Mouse (Mus musculus): Measurements from ENCODE around the gene Tesk2. TPM values are rescaled to one million over a fixed set of nuclear protein-coding genes. Genes with fewer than 3 reads are reported as not detected.

Gene Tesk2
- polyA plus RNA-seq, 1 experiment from 2014 or later, result 7.5 TPM

GRCm38 (mm10) chr4:116811012-116811411 is 90.3 kb downstream of the Tesk2 start:
- H3K27ac ChIP-seq (ENCODE audit: low read length), result no peak overlapping the region
- no peaks in the 10 kb centered on the region for H3K27me3 ChIP-seq (ENCODE audit: control insufficient read depth, insufficient read depth, low read length)
- no peaks in the 10 kb centered on the region for H3K36me3 ChIP-seq (ENCODE audit: control insufficient read depth, insufficient read depth, low read length)
- no peak overlapping the region for H3K4me2 ChIP-seq (replicated peaks; ENCODE audit: low read depth, low read length)
- WGBS, result 68% methylated on average over 3 of the region's 3 CpGs
- no peaks in the 10 kb centered on the region for H3K9me3 ChIP-seq (ENCODE audit: control insufficient read depth, low read depth, low read length)
- ATAC-seq (ENCODE audit: insufficient number of reproducible peaks, insufficient read depth, low FRiP score, low read depth), result no peak
- H3K9ac ChIP-seq (replicated peaks; ENCODE audit: low read depth, low read length), result no peak overlapping the region
- peaks cover 8% of the 10 kb centered on the region for H3K4me1 ChIP-seq (ENCODE audit: control insufficient read depth, insufficient read depth, low read length)
- no peak overlapping the region for H3K4me3 ChIP-seq (ENCODE audit: low read depth, low read length)

- Histone ChIP-seq H3K27ac (ENCODE audit: low read length) (no peak overlapping the region), H3K36me3 (ENCODE audit: control insufficient read depth, insufficient read depth, low read length) (peaks cover 3% of the 10 kb centered on the region; the same call in 1 of the 2 replicates), H3K4me1 (ENCODE audit: control insufficient read depth, insufficient read depth, low read length) (no peaks in the 10 kb centered on the region), H3K9me3 (ENCODE audit: control insufficient read depth, low read depth, low read length) (no peaks in the 10 kb centered on the region), H3K4me3 (ENCODE audit: low read depth, low read length) (no peak overlapping the region), H3K9ac (replicated peaks; ENCODE audit: low read depth, low read length) (no peak overlapping the region), H3K4me2 (replicated peaks; ENCODE audit: low read depth, low read length) (no peak overlapping the region), H3K27me3 (ENCODE audit: control insufficient read depth, insufficient read depth, low read length) (no peaks in the 10 kb centered on the region; the same call in 1 of the 2 replicates)
- ATAC-seq (ENCODE audit: insufficient number of reproducible peaks, insufficient read depth, low FRiP score, low read depth), result no peak
- 85% methylated on average over 5 of the region's 5 CpGs for WGBS
Measured at GRCm38 (mm10) chr4:116815276-116815675, 94.5 kb downstream of the Tesk2 start.

- WGBS, result 88% methylated on average over 6 of the region's 6 CpGs
- Histone ChIP-seq H3K4me1 (ENCODE audit: control insufficient read depth, insufficient read depth, low read length) (no peaks in the 10 kb centered on the region), H3K9me3 (ENCODE audit: control insufficient read depth, low read depth, low read length) (no peaks in the 10 kb centered on the region), H3K4me2 (replicated peaks; ENCODE audit: low read depth, low read length) (no peak overlapping the region), H3K9ac (replicated peaks; ENCODE audit: low read depth, low read length) (no peak overlapping the region), H3K27ac (ENCODE audit: low read length) (no peak overlapping the region), H3K36me3 (ENCODE audit: control insufficient read depth, insufficient read depth, low read length) (peaks cover 3% of the 10 kb centered on the region; the same call in 1 of the 2 replicates), H3K27me3 (ENCODE audit: control insufficient read depth, insufficient read depth, low read length) (no peaks in the 10 kb centered on the region; the same call in 1 of the 2 replicates), H3K4me3 (ENCODE audit: low read depth, low read length) (no peak overlapping the region)
- no peak for ATAC-seq (ENCODE audit: insufficient number of reproducible peaks, insufficient read depth, low FRiP score, low read depth)
Measured at GRCm38 (mm10) chr4:116817486-116817885, 96.7 kb downstream of the Tesk2 start.

- peaks cover 3% of the 10 kb centered on the region; the same call in 1 of the 2 replicates for H3K36me3 ChIP-seq (ENCODE audit: control insufficient read depth, insufficient read depth, low read length)
- peak overlapping the region; percentile 78 for H3K4me2 ChIP-seq (replicated peaks; ENCODE audit: low read depth, low read length)
- no peaks in the 10 kb centered on the region for H3K9me3 ChIP-seq (ENCODE audit: control insufficient read depth, low read depth, low read length)
- H3K27me3 ChIP-seq (ENCODE audit: control insufficient read depth, insufficient read depth, low read length), result no peaks in the 10 kb centered on the region; the same call in 1 of the 2 replicates
- H3K27ac ChIP-seq (ENCODE audit: low read length), result no peak overlapping the region
- 30% methylated on average over 32 of the region's 32 CpGs for WGBS
- H3K4me1 ChIP-seq (ENCODE audit: control insufficient read depth, insufficient read depth, low read length), result peaks cover 2% of the 10 kb centered on the region; the same call in 1 of the 2 replicates
- ATAC-seq (ENCODE audit: insufficient number of reproducible peaks, insufficient read depth, low FRiP score, low read depth), result no peak
- no peak overlapping the region for H3K9ac ChIP-seq (replicated peaks; ENCODE audit: low read depth, low read length)
- peak overlapping the region; percentile 44 for H3K4me3 ChIP-seq (ENCODE audit: low read depth, low read length)
Measured at GRCm38 (mm10) chr4:116819968-116820901, 99.5 kb downstream of the Tesk2 start.

GRCm38 (mm10) chr4:116820902-116821693 is 100.3 kb downstream of the Tesk2 start:
- Histone ChIP-seq H3K4me2 (replicated peaks; ENCODE audit: low read depth, low read length) (peak overlapping the region; percentile 78), H3K4me3 (ENCODE audit: low read depth, low read length) (peak overlapping the region; percentile 44), H3K9me3 (ENCODE audit: control insufficient read depth, low read depth, low read length) (no peaks in the 10 kb centered on the region), H3K36me3 (ENCODE audit: control insufficient read depth, insufficient read depth, low read length) (peaks cover 3% of the 10 kb centered on the region; the same call in 1 of the 2 replicates), H3K4me1 (ENCODE audit: control insufficient read depth, insufficient read depth, low read length) (peaks cover 4% of the 10 kb centered on the region; the same call in 1 of the 2 replicates), H3K27ac (ENCODE audit: low read length) (no peak overlapping the region), H3K27me3 (ENCODE audit: control insufficient read depth, insufficient read depth, low read length) (no peaks in the 10 kb centered on the region; the same call in 1 of the 2 replicates), H3K9ac (replicated peaks; ENCODE audit: low read depth, low read length) (no peak overlapping the region; the same call in 1 of the 2 replicates)
- under 1% methylated on average over 51 of the region's 51 CpGs for WGBS
- ATAC-seq (ENCODE audit: insufficient number of reproducible peaks, insufficient read depth, low FRiP score, low read depth), result peak; percentile 73

- H3K4me3 ChIP-seq (ENCODE audit: low read depth, low read length), result peak within 1 kb of the TSS; percentile 44
- 12% methylated on average over 9 of the region's 9 CpGs for WGBS
- no peak for ATAC-seq (ENCODE audit: insufficient number of reproducible peaks, insufficient read depth, low FRiP score, low read depth)
- H3K4me2 ChIP-seq (replicated peaks; ENCODE audit: low read depth, low read length), result peak within 1 kb of the TSS; percentile 78
- H3K36me3 ChIP-seq (ENCODE audit: control insufficient read depth, insufficient read depth, low read length), result peaks cover 3% of the 10 kb centered on the region; the same call in 1 of the 2 replicates
- no peaks in the 10 kb centered on the region; the same call in 1 of the 2 replicates for H3K27me3 ChIP-seq (ENCODE audit: control insufficient read depth, insufficient read depth, low read length)
- no peak within 1 kb of the TSS; the same call in 1 of the 2 replicates for H3K9ac ChIP-seq (replicated peaks; ENCODE audit: low read depth, low read length)
- no peak within 1 kb of the TSS for H3K27ac ChIP-seq (ENCODE audit: low read length)
- peaks cover 4% of the 10 kb centered on the region; the same call in 1 of the 2 replicates for H3K4me1 ChIP-seq (ENCODE audit: control insufficient read depth, insufficient read depth, low read length)
- H3K9me3 ChIP-seq (ENCODE audit: control insufficient read depth, low read depth, low read length), result no peaks in the 10 kb centered on the region
Measured at GRCm38 (mm10) chr4:116821694-116822016, 100.9 kb downstream of the Tesk2 start, which contains the start of gene Hpdl. Gene Hpdl (minus strand): TSS chr4:116821707.

- no peak overlapping the region for H3K27ac ChIP-seq (ENCODE audit: low read length)
- peak; percentile 40 for ATAC-seq (ENCODE audit: insufficient number of reproducible peaks, insufficient read depth, low FRiP score, low read depth)
- H3K27me3 ChIP-seq (ENCODE audit: control insufficient read depth, insufficient read depth, low read length), result no peaks in the 10 kb centered on the region; the same call in 1 of the 2 replicates
Measured at GRCm38 (mm10) chr4:116824541-116825004, 103.8 kb downstream of the Tesk2 start.

GRCm38 (mm10) chr4:116827819-116828218 is 107.1 kb downstream of the Tesk2 start:
- Histone ChIP-seq H3K4me2 (replicated peaks; ENCODE audit: low read depth, low read length) (no peak overlapping the region), H3K4me1 (ENCODE audit: control insufficient read depth, insufficient read depth, low read length) (peaks cover 4% of the 10 kb centered on the region; the same call in 1 of the 2 replicates), H3K27ac (ENCODE audit: low read length) (no peak overlapping the region), H3K9me3 (ENCODE audit: control insufficient read depth, low read depth, low read length) (no peaks in the 10 kb centered on the region), H3K9ac (replicated peaks; ENCODE audit: low read depth, low read length) (no peak overlapping the region), H3K36me3 (ENCODE audit: control insufficient read depth, insufficient read depth, low read length) (no peaks in the 10 kb centered on the region), H3K27me3 (ENCODE audit: control insufficient read depth, insufficient read depth, low read length) (no peaks in the 10 kb centered on the region), H3K4me3 (ENCODE audit: low read depth, low read length) (no peak overlapping the region)
- ATAC-seq (ENCODE audit: insufficient number of reproducible peaks, insufficient read depth, low FRiP score, low read depth), result no peak
- 3% methylated on average over 4 of the region's 4 CpGs for WGBS

More at GRCm38 (mm10) chr4:116824541-116825004, 103.8 kb downstream of the Tesk2 start:
- H3K9ac ChIP-seq (replicated peaks; ENCODE audit: low read depth, low read length), result peak overlapping the region; percentile 50
- H3K9me3 ChIP-seq (ENCODE audit: control insufficient read depth, low read depth, low read length), result no peaks in the 10 kb centered on the region
- 2% methylated on average over 29 of the region's 29 CpGs for WGBS
- H3K36me3 ChIP-seq (ENCODE audit: control insufficient read depth, insufficient read depth, low read length), result no peaks in the 10 kb centered on the region
- H3K4me2 ChIP-seq (replicated peaks; ENCODE audit: low read depth, low read length), result peak overlapping the region; percentile 57
- peak overlapping the region; percentile 55 for H3K4me3 ChIP-seq (ENCODE audit: low read depth, low read length)
- H3K4me1 ChIP-seq (ENCODE audit: control insufficient read depth, insufficient read depth, low read length), result peaks cover 4% of the 10 kb centered on the region; the same call in 1 of the 2 replicates
